ENCODE assay signal across 19 mouse cellular contexts in the genomic region with DNA sequence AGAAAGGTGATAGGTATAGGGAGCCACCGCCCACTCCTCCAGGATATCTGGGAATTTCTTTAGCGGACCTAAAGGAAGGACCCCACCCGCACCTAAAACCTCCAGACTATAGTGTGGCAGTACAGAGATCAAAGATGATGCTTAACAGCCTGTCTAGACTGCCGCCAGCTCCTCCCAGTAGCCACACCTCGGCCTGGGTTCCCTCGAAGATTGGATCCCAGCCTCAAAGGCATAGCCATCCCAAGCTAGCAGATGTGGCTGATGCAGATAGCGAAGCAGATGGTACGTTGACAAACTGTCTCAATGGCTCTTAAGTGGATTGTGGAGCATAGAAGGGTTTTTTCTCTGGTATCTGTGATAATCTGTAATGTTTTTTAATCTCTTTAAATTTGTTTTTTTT.
"Had no signal": no experiment of that assay in that cellular context is flagged by ENCODE, and none has a peak within 500 bp of the region (broad histone marks: within the 10 kb centered on the region; RNA-seq: fewer than 3 reads in every experiment).

No protein-coding gene starts in this region.

- H3K4me3 ChIP-seq: limb, embryonic 10.5 days; limb, embryonic 13.5 days; liver, embryonic 12.5 days; liver, embryonic 15.5 days; lung, embryonic 15.5 days; megakaryocyte, embryonic 14.5 days; neural tube, embryonic 12.5 days; neural tube, embryonic 15.5 days had no signal

- DNase-seq: kidney, adult 9 months; kidney, postnatal 14 days; kidney, postnatal 4 days; liver; lung, adult 18-20 months; lung, postnatal 10 days; lung, postnatal 4 days; midbrain, embryonic 14.5 days; thymus, adult 18-20 months; thymus, postnatal 36 days had no signal

- H3K4me2 ChIP-seq: limb, embryonic 13.5 days; liver, embryonic 12.5 days; liver, embryonic 15.5 days; lung, embryonic 15.5 days; midbrain, embryonic 11.5 days; neural tube, embryonic 12.5 days; neural tube, embryonic 15.5 days had no signal

- H3K27me3 ChIP-seq: limb, embryonic 13.5 days; liver, embryonic 12.5 days; liver, embryonic 15.5 days; lung, embryonic 15.5 days; megakaryocyte, embryonic 14.5 days; neural tube, embryonic 12.5 days; neural tube, embryonic 15.5 days had no signal

- ATAC-seq: liver, embryonic 12.5 days had no signal

- H3K9ac ChIP-seq: limb, embryonic 13.5 days; liver, embryonic 12.5 days; liver, embryonic 15.5 days; lung, embryonic 15.5 days; neural tube, embryonic 12.5 days; neural tube, embryonic 15.5 days had no signal

- H3K4me1 ChIP-seq: limb, embryonic 10.5 days; limb, embryonic 13.5 days; liver, embryonic 12.5 days; liver, embryonic 15.5 days; lung, embryonic 15.5 days; neural tube, embryonic 12.5 days; neural tube, embryonic 15.5 days had no signal

- H3K27ac ChIP-seq: limb, embryonic 10.5 days; limb, embryonic 13.5 days; liver, embryonic 12.5 days; liver, embryonic 15.5 days; lung, embryonic 15.5 days; neural tube, embryonic 12.5 days; neural tube, embryonic 15.5 days had no signal

- H3K9me3 ChIP-seq: limb, embryonic 10.5 days; limb, embryonic 13.5 days; liver, embryonic 12.5 days; liver, embryonic 15.5 days; lung, embryonic 15.5 days; megakaryocyte, embryonic 14.5 days; neural tube, embryonic 12.5 days; neural tube, embryonic 15.5 days had no signal
